Mouse (Mus musculus) liver, adult 2 months (tissue): ENCODE measurements around the gene Cog5. TPM values are rescaled to one million over a fixed set of nuclear protein-coding genes. Genes with fewer than 3 reads are reported as not detected.

Experiments used
- DNase-seq: peaks from one replicate; pipeline ENCODE4 v3.0.0-alpha.2; 2011; ENCODE audit warnings: low read depth, low spot score; ENCODE audit errors: extremely low read depth
- H3K27ac ChIP-seq: fragments of 200-500 bp; replicated peaks from 2 replicates; pipeline ENCODE4 v1.5.1; 2012; ENCODE audit warnings: low read depth, mild to moderate bottlenecking, control low read depth, inconsistent platforms, low read length; ENCODE audit not compliant: insufficient read depth
- H3K27me3 ChIP-seq: fragments of 200-500 bp; 2 replicates; pipeline ENCODE4 v1.6.1; 2012; ENCODE audit warnings: mild to moderate bottlenecking, moderate library complexity, low read length, inconsistent platforms; ENCODE audit not compliant: control insufficient read depth, insufficient read depth
- H3K36me3 ChIP-seq: fragments of 200-500 bp; 2 replicates; pipeline ENCODE4 v1.6.1; 2012; ENCODE audit warnings: low read length, inconsistent platforms; ENCODE audit not compliant: control insufficient read depth, insufficient read depth
- H3K4me1 ChIP-seq: fragments of 200-500 bp; 2 replicates; pipeline ENCODE4 v1.6.1; 2011; ENCODE audit warnings: low read length; ENCODE audit not compliant: control insufficient read depth, insufficient read depth
- H3K4me3 ChIP-seq: fragments of 200-500 bp; 2 replicates; pipeline ENCODE4 v1.5.1; 2011; ENCODE audit warnings: low read depth, mild to moderate bottlenecking, control low read depth, low read length, moderate library complexity; ENCODE audit not compliant: insufficient read depth
- H3K79me2 ChIP-seq: fragments of 200-500 bp; 2 replicates; pipeline ENCODE4 v1.6.1; 2012; ENCODE audit warnings: inconsistent platforms, mild to moderate bottlenecking, low read length, moderate library complexity; ENCODE audit not compliant: control insufficient read depth, insufficient read depth
- H3K9ac ChIP-seq: fragments of 200-500 bp; 2 replicates; pipeline ENCODE4 v1.6.1; 2012; ENCODE audit warnings: low read depth, mild to moderate bottlenecking, control low read depth, inconsistent platforms, low read length
- CTCF ChIP-seq: fragments of 200-500 bp; IDR thresholded peaks from 2 replicates; pipeline ENCODE4 v1.5.1; 2011; ENCODE audit warnings: low read depth, low read length, control low read depth
- POLR2A ChIP-seq: fragments of 200-500 bp; IDR thresholded peaks from 2 replicates; pipeline ENCODE4 v1.6.1; 2011; ENCODE audit warnings: low read length, control low read depth; ENCODE audit not compliant: insufficient read depth; ENCODE audit errors: extremely low read depth
- WGBS: fragments of 180-500 bp; shearing (Covaris S2); methylation state at CpG from one replicate; pipeline ENCODE4 v1.1.7; 2018; 5-methylcytosine and 5-hydroxymethylcytosine counted together
- polyA plus RNA-seq: library from polyadenylated mRNA; depleted of rRNA; stranded (reverse); fragments of >200 nt; gene quantifications from 2 replicates; pipeline ENCODE4 v1.2.3, GENCODE M21; 2012
- total RNA-seq: library from RNA; depleted of rRNA; stranded (reverse); fragments of >200 nt; gene quantifications from 2 replicates; pipeline ENCODE4 v1.2.3, GENCODE M21; 2014

Gene Cog5
- total and polyA plus RNA-seq, 2 experiments: 7.6 to 33.5 TPM

GRCm38 (mm10) chr12:31896986-31897385, 242.3 kb downstream of the Cog5 start:
- Histone ChIP-seq H3K27ac (no peak overlapping the region), H3K4me3 (no peak overlapping the region), H3K27me3 (no peaks in the 10 kb centered on the region), H3K36me3 (no peaks in the 10 kb centered on the region; the same call in 1 of the 2 replicates), H3K9ac (no peak overlapping the region), H3K79me2 (no peaks in the 10 kb centered on the region), H3K4me1 (no peaks in the 10 kb centered on the region; the same call in 1 of the 2 replicates)
- TF ChIP-seq CTCF (no peak), POLR2A (no peak)
- WGBS: 88% methylated on average over 8 of the region's 8 CpGs
- no peak for DNase-seq

GRCm38 (mm10) chr12:31897456-31897855, 242.8 kb downstream of the Cog5 start:
- DNase-seq: no peak
- 84% methylated on average over 7 of the region's 7 CpGs for WGBS
- no peaks in the 10 kb centered on the region for H3K4me1 ChIP-seq
- no peak for TF ChIP-seq POLR2A
- TF ChIP-seq CTCF: no peak
- no peak overlapping the region for H3K9ac ChIP-seq
- no peak overlapping the region for H3K4me3 ChIP-seq
- no peak overlapping the region for H3K27ac ChIP-seq
- no peaks in the 10 kb centered on the region; the same call in 1 of the 2 replicates for H3K36me3 ChIP-seq
- no peaks in the 10 kb centered on the region for H3K79me2 ChIP-seq
- H3K27me3 ChIP-seq: no peaks in the 10 kb centered on the region

GRCm38 (mm10) chr12:31900391-31900914, 245.8 kb downstream of the Cog5 start:
- no peak overlapping the region for H3K27ac ChIP-seq
- WGBS: 92% methylated on average over 4 of the region's 4 CpGs
- H3K27me3 ChIP-seq: no peaks in the 10 kb centered on the region
- no peaks in the 10 kb centered on the region for H3K4me1 ChIP-seq
- no peak overlapping the region for H3K9ac ChIP-seq
- no peaks in the 10 kb centered on the region for H3K79me2 ChIP-seq
- H3K36me3 ChIP-seq: no peaks in the 10 kb centered on the region; the same call in 1 of the 2 replicates
- TF ChIP-seq POLR2A (no peak), CTCF (no peak)
- DNase-seq: no peak
- no peak overlapping the region for H3K4me3 ChIP-seq

GRCm38 (mm10) chr12:31905696-31906551, 251.3 kb downstream of the Cog5 start:
- Histone ChIP-seq H3K4me1 (no peaks in the 10 kb centered on the region), H3K36me3 (no peaks in the 10 kb centered on the region), H3K27me3 (no peaks in the 10 kb centered on the region), H3K4me3 (no peak overlapping the region), H3K27ac (no peak overlapping the region), H3K9ac (no peak overlapping the region), H3K79me2 (no peaks in the 10 kb centered on the region)
- WGBS: 82% methylated on average over 6 of the region's 6 CpGs
- no peak for DNase-seq
- no peak for TF ChIP-seq POLR2A
- TF ChIP-seq CTCF: no peak

- no peaks in the 10 kb centered on the region for H3K79me2 ChIP-seq
- H3K36me3 ChIP-seq: no peaks in the 10 kb centered on the region
- H3K9ac ChIP-seq: no peak overlapping the region
- TF ChIP-seq CTCF (no peak), POLR2A (no peak)
- no peak overlapping the region for H3K27ac ChIP-seq
- H3K27me3 ChIP-seq: no peaks in the 10 kb centered on the region
- no peak overlapping the region for H3K4me3 ChIP-seq
- DNase-seq: no peak
- 99% methylated on average over 2 of the region's 2 CpGs for WGBS
- H3K4me1 ChIP-seq: no peaks in the 10 kb centered on the region
Measured at GRCm38 (mm10) chr12:31907436-31907835, 252.8 kb downstream of the Cog5 start.
